Mouse (Mus musculus) cerebellum, adult 11 months (tissue): Measurements from ENCODE around the gene Unc5b.
"Not testable (repeated sequence)": the region's sequence is repeated elsewhere in the genome, so short reads cannot be mapped to it uniquely, and the experiment has no call there.

ENCODE experiments used
- DNase-seq: peaks from one replicate; pipeline ENCODE4 v3.0.0; 2022

The Unc5b gene

DNA sequence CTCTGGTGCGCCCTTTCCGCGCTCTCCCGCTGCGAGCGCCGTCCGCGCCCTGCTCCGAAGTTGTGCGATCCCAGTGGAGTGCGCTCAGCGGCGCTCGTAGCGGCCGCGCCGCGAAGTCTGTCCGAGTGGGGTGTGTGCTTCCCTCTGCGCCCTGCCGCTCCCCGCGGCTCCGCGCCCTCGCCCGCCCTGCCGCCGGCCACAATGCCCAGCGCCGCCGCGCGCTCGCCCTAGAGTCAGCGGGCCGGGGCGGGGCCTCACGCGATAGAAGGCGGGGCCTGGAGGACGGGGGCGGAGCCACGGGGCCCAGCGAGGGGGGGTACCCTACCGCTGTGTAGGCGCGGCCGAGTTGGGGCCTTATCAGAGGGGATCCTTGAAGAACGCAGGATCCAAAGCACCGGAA is at the start of gene Unc5b:
Gene Unc5b, minus strand, starts transcription at position 203 of the 400 bp plus-strand sequence.
- peak; percentile 92 for DNase-seq

DNA sequence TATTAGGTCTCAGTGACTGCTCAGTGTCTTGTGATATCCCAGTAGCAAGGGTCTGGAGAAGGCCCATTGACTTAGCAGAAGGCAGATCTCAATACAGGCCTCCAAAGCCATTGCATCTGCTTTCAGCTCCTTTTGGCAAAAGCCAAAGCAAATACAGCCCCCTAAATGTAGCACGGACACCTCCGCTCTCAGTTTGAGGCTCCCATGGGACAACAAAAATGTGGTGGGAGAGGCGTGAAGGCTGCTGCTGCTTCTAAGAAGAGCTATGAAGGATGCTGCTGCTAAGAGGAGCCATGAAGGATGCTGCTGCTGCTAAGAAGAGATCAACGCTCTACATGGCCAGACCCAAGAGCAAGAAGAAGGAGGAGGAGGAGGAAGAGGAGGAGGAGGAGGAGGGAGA is 48.4 kb upstream of the Unc5b start:
- DNase-seq: no peak

DNA sequence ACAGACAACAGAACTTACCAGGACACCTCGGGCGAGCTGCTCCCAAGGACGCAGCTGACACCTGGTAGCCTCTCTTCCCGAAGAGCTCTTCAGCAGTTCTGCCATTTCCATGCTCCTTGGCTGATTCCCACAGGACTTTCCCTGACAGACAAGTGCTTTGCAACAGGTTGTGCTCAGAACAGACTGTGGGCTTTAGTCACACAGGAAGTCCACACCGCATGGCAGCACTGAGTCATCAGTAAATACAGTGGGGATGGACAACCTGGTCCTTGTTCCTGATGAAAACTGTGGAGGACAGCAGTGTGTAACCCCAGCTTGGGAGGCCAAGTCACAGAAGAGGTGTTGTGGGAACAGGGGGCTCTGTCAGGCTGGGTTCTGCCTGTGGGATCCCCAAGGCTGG is 45.7 kb upstream of the Unc5b start:
- no peak for DNase-seq

DNA sequence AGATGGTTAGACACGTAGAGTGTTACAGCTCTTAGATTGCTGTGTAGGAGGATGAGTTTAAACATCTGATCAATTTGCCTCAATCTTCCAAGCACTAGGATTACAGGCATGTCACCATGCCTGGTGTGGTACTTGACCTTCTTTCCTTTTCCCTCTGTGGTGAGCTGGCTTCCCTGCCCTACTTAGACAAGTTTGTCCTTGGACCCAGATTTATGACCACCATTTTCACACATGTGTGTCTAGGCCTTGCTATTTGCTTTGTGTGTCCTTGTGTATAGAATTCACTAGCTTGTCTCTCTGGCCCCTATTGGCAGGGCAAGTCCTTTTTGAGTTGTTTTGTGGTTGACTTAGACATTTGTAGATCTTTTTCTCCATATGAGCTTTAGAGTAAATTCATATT is 43.6 kb upstream of the Unc5b start:
- DNase-seq: no peak

DNA sequence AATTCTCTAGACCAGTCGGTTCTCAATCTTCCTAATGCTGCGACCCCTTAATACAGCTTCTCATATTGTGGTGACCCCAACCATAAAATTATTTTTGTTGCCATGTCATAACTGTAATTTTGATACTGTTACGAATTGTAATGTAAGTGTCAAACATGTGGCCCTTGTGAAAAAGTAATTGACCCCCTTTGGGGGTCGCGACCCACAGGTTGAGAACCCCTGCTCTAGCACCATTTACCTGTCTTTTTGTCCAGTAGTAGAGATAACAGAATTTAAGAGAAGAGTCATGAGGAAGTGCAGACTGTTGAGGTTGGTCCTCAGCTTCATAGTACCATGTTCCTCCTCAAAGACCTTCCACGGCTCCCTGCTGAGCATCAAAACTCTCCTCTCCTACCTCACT is 31.9 kb upstream of the Unc5b start:
- DNase-seq: no peak

DNA sequence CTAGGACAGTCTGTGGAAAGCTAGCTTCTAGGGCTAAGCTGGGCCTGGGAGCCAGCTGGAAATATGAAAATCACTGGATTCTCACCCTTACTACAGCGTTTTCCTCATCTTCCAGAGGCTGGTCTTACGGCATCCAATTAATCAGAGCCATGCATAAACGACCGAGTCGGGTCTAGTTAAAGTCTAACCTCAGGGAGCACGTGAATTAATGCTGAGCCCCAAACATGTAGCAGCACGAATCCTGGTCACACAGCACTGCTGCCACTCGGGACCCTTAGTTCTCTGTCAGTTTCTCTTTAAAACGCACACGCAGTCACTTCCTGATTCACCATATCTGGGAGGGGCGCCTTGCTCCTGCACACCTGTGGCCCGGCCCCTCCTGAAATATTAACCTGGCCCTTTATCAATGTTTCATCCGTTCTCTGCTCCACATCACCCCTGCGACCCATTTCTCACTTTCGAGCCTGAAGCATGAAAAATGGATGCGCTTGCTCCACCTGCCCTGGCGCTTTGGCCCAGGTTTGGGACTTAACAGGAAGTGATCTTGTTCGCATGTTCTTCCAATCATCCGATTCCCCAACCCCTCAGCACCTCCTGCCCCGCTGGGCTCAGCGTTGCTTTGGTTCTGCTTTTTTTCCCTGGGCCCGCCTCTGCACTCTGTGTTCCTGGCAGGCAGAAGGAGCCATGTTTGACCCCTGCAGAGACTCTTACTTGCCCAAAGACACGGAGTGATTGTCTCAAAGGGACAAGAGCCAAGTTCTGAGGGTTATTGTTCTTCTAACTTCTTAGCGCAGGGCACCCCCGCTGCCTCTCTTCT is 31.3 kb upstream of the Unc5b start:
- DNase-seq: no peak

DNA sequence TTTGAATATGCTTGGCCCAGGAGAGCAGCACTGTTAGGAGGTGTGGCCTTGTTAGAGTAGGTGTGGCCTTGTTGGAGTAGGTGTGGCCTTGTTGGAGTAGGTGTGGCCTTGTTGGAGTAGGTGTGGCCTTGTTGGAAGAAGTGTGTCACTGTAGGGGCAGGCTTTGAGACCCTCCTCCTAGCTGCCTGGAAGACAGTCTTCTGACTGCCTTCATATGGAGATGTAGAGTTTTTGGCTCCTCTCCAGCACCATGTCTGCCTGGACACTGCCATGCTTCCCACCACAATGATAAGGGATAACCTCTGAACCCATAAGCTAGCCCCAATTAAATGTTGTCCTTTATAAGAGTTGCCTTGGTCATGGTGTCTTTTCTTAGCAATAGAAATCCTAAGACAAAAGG is 13.9 kb upstream of the Unc5b start:
- not testable (repeated sequence) for DNase-seq

DNA sequence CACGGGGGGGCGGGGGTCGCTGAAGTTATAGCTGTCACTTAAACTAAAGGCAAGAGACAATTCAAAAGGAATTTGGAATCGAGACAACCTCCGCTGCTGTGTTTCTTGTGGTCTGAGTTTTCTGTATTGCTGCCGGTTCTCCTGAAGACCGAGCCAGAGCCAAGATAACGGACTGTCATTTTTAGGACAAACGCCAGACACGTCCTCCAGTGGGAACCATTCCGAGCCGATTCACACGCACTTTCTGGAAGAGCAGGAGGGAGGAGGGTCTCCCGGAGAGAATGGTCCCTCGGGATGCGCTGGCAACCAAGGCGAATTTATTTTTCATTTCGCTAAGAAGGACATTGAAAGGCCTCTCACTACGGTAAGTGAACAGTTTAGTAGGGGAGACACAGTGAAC is 7.4 kb upstream of the Unc5b start:
- no peak for DNase-seq

DNA sequence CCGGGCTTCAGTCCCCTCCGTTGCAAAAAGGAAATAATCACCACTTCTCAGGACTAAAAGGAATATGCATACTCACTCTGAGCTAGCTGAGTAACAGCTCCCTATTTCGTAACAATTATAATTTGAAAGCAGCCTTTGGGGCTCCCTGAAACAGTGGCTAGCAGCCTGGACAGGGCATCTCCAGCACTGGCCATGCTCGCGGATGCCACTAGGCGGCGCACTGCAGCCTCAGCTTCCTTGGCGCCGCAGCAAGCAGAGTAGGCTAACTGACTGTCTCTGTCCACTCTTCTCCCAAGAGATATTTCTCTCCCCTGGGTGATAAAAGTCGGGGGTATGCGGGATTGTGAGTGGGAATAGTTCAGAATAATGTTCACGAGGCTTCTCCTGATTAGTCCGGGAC is 3.6 kb upstream of the Unc5b start:
- peak; percentile 84 for DNase-seq

DNA sequence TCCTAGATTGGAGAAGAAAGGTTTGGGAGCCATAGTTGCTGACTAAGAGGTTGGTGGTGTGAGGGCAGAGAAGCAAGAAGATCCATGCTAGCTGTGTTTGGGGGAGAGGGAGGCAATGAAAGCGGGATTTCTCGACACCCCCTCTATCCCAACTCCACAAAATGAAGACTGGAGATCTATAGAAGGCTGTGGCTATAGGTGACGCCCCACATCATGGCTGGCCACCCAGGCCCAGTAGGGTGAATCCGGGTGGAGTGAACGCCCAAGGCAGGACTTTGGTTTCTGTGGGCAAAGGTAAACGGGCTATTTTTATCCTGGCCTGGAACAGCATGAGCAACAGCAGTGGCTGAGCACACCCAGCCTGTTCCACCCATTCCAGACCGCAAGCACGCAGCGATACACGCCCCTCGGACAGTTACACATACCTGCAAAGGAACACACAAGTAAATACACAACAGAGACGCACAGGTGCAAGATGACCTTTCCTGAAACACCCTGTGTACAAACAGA is 1.3 kb upstream of the Unc5b start:
- DNase-seq: no peak

DNA sequence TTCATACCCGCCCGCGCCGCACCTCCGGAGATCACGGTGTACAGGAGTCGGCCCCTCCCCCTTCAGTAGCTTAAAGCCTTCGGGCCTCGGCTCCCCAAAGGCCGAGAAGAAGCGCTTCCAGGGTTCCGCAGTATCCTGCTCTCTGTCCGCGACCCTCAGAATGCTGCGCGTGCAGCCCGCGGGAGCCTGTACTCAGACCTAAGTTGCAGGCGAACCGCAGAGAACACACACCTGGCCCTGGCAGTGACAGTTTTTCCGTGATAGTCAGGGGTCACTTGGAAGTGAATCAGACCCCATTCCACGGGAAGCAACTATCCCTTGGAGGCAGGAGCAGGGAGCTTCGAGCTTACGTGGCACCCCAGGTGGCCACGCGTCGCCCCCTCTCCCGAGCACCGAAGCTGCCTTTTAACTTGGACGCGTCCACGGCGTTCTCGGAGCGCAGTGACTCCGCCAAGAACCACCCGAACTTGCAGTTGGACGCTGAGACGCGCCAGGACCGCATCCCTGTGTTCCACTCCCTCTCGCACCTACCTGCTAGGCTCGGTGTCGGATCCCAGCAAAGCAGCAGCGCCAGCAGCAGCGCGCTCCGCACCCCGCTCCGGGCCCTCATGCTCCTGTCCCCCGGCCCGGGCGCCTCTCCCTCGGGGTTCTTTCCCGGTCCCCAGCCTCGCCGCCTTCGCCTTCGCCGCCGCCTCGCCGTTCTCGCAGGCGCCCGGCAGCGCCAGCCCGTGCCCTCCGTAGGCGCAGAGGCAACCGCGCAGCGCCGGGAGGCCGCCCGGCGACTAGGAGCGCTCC is 628 bp downstream of the Unc5b start:
- peak; percentile 60 for DNase-seq

DNA sequence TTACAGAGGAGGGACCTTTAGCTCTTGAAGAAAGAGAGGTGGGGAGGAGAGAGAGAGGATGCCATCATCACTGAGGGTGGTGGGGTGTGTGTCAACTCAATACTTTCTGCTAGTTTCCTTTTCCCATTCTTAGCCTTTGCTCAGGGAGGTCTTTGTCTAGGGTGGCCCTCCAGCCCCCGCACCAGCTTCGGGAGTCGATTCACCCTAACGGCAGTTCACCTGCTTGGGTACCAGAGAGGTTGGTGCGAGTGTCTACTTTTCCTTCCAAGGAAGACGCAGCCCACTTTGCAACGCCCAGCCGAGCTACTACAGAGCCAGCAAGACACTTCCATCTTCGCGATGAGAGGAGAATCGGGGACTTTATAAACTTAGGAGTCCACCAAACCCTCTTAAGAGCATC is 1.4 kb downstream of the Unc5b start:
- peak; percentile 35 for DNase-seq

DNA sequence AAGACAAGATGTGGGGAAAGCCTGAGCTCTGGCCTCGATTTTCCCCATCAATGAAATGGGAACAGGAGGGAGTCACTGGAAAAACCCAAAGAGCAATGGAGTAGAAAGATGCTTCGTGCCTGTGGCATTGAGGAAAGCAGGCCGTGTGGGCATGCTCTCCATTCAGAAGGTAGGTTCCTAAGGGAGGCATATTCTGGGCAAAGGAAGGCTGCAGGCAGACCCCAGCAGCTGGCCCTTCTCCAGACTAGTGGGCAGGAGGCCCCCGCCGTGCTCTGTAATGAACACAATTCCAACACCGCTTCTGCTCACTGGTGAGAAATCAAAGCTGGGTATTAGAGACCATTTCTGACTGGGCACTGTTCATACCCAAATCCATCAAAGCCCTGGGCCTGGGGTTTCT is 2.3 kb downstream of the Unc5b start:
- DNase-seq: peak; percentile 43

DNA sequence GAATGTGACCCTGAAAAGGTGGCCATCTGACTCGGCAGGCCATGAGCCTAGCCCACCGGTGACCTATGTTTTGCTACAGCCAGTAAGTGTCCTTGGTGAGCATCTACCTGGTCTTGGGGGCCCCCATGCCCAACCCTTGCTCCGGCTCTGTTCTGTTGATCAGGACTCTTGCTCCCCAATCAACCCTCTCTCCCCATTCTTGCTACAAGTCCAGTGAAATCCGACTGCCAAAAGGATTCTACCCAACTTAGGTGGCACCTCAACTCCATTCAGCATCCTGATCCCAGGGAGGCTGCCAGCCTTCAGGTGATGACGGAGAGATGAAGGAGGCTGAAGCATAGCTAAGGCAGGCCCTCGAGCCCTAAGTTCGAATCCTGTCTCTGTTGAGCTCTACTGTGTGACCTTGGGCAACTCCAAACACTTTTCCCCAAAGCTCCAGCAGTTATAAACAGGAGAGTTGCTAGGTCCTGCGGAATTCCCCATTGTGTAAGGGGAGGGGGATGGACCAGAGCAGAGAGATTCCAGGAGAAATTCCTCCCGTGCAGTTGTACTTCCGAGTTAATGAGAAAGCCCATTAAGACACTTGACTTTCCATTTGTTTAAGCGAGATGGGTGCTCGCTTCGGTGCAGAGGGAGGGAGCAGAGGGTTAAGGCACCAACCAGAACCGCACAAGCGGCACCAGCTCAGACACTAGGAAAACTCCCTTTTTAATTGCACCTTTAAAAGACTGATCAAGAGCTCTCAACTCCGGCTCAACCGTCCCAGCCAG is 3.3 kb downstream of the Unc5b start:
- DNase-seq: peak; percentile 38

DNA sequence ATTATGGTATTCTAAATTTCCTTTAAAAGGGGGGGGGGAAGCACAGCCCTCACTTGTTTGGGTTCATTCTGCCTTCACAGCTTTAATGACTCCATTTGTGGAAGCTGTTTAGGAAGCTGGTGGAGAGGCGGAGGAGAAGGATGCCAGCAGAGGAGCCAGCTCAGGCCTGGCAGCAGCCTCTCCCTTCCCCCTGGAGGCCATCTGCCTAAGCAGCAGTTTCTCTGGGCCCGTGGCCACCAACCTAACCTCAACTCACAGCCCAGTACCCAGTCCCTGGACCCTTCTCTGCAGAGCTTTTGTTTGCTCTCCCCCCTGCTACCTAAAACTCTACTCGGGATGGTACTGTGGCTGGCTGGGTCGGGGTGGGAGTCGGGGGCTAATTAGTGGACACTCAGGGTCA is 4.1 kb downstream of the Unc5b start:
- peak; percentile 78 for DNase-seq

DNA sequence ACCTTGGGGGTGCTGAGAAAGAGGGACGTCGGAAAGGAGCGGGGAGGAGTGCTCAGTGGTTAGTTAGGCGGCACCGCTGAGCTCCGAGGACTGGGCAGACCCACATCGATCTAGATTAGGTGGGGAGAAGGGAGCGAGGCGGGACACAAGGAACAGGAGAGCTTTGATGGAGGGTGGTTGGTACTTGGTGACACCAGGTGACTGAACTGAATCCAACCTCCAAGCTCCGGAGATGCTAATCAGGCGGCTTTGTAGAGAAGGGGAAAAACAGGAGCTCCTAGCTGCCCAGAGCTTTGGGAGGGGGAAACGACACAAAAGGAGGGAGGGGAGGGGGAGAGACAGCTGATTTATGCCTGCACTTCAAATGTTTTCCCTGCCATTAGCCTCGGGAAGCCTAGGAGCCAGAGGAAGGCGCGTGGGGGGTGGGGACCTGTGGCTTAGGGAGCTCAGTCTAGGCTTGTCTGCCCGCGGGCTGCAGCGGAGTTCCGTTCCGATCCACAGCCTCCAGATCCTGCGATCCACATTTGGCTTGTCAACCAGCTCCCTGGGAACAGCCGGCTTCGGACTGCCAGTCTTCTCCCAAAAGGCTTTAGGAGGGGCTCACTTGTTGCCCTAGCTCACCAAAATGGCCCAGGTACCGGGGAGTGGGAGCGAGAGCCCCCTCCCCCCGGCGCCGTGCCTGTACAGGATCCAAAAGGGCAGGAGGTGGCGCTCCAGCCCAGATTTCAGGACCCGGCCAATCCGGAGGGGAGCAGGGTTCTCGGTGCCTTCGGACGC is 4.7 kb downstream of the Unc5b start:
- DNase-seq: peak; percentile 77

DNA sequence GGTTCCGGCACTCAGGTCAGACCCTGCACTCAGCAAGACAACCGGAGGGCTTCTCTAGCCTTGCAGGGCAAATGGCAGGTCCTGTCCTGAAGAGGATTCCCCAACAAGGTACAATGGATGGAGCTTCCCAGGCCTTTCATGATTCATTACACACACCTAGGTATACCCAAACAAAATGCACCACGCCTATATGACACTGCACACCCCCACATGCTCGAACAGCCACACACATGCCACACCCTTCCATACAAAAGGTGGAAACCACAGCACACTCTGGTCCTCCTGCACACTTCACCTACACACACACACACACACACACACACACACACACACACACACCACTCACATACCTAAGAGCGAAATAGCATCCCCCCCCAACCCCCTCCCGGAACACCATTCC is 5.4 kb downstream of the Unc5b start:
- no peak for DNase-seq

DNA sequence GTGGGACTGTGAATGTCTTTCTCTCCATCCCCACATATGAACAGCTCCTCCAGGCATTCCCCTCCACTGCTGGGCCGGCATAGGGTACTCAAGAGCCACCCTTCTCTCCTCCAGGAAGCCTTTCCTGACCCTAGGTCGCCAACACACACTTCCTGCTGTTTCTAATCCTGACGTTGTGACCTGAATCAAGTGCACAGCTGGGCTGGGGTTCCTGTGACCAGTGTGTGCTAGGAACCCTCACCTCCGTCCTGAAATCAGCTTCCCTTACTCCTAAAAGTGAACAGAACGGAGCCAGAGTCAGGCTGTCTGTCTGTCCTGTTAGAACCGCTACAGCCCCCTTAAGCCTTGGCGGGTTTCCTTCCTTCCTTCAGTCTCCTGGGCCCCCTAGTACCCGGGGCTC is 7.6 kb downstream of the Unc5b start:
- DNase-seq: no peak

DNA sequence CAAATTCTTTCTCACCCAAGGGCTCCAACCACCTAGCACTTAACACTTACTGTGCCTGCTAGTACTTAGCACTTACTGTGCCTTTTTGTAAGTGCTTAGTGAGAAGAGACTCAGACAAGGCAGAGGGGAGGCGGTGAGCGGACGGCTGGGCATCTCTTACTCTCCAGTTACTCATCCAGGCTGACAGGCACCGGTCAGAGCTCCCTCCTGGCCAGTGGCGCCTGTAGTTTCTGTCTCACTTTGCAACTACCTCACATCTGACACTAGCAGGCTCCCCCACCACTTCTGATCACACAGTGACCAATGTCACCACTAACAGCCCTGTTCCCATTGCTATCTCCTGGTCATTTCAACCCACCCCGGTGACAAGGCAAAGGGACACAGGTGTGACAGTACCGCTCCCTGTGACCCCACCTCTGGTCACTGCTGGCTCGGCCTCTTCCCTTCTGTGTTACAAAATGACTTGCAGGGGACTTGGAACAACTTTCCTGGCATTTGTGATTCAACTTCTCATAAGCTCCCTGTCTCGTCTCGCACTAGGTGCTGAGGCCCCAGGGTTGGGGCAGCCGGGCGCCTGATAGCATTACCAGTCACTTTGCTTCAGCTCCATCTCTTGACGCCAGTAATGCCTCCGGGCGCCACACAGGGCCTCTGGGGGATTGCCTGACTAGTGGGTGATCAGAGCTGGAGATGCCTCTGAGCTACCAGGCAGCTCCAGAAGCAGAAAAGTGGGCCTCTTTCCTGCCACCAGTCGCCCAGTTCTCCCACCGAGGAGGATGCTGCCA is 8.5 kb downstream of the Unc5b start:
- DNase-seq: peak; percentile 41

DNA sequence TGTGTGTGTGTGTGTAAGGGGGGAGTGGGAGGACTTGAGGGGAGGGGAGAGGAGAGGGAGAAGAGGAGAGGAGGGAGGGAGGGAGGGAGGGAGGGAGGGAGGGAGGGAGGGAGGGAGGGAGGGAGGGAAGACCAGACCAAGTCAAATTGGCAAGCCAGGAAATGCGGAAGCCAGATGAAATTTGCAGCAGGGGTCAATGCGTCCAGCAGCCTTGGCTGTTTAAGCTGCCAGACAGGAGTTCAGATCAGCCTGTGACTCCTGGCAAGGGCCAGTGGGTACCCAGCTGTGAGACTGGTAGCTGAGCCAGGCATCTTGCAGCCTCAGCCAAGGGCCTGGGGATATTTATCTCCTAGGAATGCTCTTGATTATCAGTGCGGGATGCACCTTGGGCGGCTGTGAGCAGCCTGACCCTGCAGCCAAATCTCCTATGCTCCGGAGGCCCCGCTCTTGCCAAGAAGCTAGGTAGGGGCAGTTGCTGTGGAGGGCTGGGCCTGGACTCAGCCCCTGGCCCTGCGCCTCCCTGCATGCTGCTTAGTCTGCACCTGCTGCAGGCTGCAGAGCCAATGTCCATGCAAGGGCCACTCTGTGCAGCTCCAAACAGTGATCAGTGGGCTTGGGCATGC is 9.5 kb downstream of the Unc5b start:
- peak; percentile 87 for DNase-seq

DNA sequence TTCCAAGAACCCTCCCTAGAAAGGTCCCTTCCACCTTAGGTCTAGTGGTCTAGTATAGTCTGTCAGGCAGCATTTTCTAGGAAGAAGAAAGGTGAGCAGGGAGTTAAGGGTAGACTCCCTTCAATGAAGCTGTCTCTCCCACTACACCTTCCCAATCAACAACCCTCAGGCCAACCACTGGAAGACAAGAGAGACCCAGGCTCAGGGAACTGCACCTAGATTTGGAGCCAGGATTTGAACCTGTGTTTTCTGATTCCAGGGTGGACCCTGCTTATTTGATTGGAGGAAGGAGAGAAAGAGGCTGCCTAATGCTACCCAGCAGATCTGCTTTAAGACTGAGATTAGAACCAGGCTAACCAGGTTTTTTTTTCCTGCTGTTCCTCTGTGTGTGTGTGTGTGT is 10.1 kb downstream of the Unc5b start:
- DNase-seq: peak; percentile 25
